Mouse (Mus musculus) effector memory CD4-positive, alpha-beta T cell, adult 5 months (primary cell): Measurements from ENCODE around the gene Fpgs. TPM values are rescaled to one million over a fixed set of nuclear protein-coding genes. Genes with fewer than 3 reads are reported as not detected.

Source experiments
- polyA plus RNA-seq: library from polyadenylated mRNA; unstranded; fragments of 100-300 nt; shearing (Covaris generic); gene quantifications from one replicate; pipeline ENCODE4 v1.2.1, GENCODE M21; 2017

Fpgs gene
- polyA plus RNA-seq: 14.1 TPM

DNA sequence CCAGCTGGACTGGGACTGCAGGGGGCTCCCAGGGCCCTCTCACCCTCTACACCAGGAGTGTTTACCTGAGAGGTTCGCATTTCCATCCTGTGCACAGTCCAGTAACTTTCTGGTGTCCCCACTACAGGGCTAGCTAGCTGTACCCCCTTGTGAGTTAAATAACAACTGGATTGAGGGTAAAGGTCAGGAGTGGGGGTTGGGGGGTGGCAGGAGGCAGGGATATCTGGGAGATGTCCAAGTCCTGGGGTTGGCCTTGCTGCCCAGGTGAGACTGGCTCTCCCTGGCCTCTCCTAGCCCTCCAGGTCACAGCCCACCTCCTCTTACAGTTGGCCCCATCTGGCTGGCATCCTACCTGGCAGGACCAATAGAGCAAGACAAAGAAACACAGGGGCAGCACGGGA lies at the start of gene Fpgs:
Fpgs (minus strand) TSS at position 125 of the 401 bp plus-strand sequence.

GRCm38 (mm10) chr2:32740916-32741272 lies 36.9 kb upstream of the Fpgs start, which contains the start of gene 6330409D20Rik:
TSS of gene 6330409D20Rik (minus strand) at chr2:32741016.

GRCm38 (mm10) chr2:32720681-32721229 lies 16.8 kb upstream of the Fpgs start, which contains the start of gene Sh2d3c:
TSS of gene Sh2d3c (plus strand) at chr2:32721055.

DNA sequence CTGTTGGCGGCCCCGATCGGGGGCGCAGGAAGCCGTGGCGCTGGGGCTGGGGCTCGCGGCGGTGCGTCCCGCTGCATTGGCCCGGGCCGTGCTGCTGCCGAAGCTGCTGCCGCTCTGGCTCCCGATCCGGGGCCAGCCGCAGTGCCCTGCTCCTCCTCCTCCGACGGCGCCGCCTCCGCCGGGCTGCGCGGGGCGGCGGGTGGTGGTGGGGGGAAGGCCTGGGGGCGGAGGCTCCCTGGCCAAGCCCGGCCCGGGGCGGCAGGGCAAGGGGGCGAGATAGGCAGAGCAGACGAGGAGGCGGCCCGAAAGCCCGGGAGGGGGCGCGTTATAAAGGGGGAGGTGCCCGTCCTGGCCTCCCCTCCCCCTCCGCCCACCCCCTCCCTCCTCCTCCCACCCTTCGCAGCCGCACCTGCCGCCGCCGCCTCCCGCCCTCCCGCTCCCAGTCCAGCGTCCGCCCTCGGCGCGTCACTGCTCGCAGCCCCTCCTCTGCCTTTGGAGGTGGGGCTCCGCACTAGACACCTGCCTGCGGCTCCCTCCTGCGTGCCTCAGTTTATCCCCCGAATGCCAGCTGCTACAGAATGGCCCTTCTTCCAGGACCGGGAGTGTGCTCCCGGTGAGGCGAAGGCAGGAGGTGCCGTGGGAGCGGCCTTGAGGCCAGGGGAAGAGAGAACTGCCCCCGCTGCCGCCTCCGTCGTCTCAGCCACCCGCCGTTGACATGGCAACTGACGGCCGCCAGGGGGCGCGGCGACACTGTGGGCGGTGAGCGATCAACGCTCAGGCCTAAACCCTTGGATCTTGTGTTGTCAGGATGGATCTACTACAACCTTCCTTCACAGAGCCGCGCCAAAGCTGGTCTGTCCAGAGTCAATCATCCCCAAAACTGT lies 9.2 kb upstream of the Fpgs start, which contains the start of gene Cdk9:
Cdk9 (minus strand) TSS at position 143 of the 884 bp plus-strand sequence.

GRCm38 (mm10) chr2:32646379-32647056 lies 57.4 kb downstream of the Fpgs start, which contains the start of gene Eng:
TSS of gene Eng (plus strand) at chr2:32646595.

Other genes with a start within 250 kb of the Fpgs start
- 148 TPM for gene Fam102a, start 168.8 kb downstream of the Fpgs start, polyA plus RNA-seq
- 68.5 TPM for gene Dpm2, start 133.3 kb downstream of the Fpgs start, polyA plus RNA-seq
- not detected for gene Pip5kl1, start 129.3 kb downstream of the Fpgs start, polyA plus RNA-seq
- not detected for gene 9430097D07Rik, start 128.5 kb downstream of the Fpgs start, polyA plus RNA-seq
- gene St6galnac4, start 117.0 kb downstream of the Fpgs start, polyA plus RNA-seq: 25.4 TPM
- 2.7 TPM for gene St6galnac6, start 104.4 kb downstream of the Fpgs start, polyA plus RNA-seq
- gene Ak1, start 82.4 kb downstream of the Fpgs start, polyA plus RNA-seq: not detected
- not detected for gene Eng, start 57.5 kb downstream of the Fpgs start, polyA plus RNA-seq
- gene Cdk9, start 8.9 kb upstream of the Fpgs start, polyA plus RNA-seq: 126 TPM
- gene Sh2d3c, start 16.9 kb upstream of the Fpgs start, polyA plus RNA-seq: 62.7 TPM
- not detected for gene 6330409D20Rik, start 36.9 kb upstream of the Fpgs start, polyA plus RNA-seq
- gene Tor2a, start 53.1 kb upstream of the Fpgs start, polyA plus RNA-seq: 39.1 TPM
- 2.0 TPM for gene Ttc16, start 71.5 kb upstream of the Fpgs start, polyA plus RNA-seq
- gene Ptrh1, start 71.6 kb upstream of the Fpgs start, polyA plus RNA-seq: 12.3 TPM
- 2.5 TPM for gene Cfap157, start 80.3 kb upstream of the Fpgs start, polyA plus RNA-seq
- gene Stxbp1, start 143.1 kb upstream of the Fpgs start, polyA plus RNA-seq: 13.5 TPM
- 1.5 TPM for gene Fam129b, start 172.0 kb upstream of the Fpgs start, polyA plus RNA-seq